Mouse (Mus musculus): Measurements from ENCODE around the gene Mylk. TPM values are rescaled to one million over a fixed set of nuclear protein-coding genes. Genes with fewer than 3 reads are reported as not detected.

Gene Mylk
- polyA plus RNA-seq (2017; shearing (Covaris generic)): not detected

DNA sequence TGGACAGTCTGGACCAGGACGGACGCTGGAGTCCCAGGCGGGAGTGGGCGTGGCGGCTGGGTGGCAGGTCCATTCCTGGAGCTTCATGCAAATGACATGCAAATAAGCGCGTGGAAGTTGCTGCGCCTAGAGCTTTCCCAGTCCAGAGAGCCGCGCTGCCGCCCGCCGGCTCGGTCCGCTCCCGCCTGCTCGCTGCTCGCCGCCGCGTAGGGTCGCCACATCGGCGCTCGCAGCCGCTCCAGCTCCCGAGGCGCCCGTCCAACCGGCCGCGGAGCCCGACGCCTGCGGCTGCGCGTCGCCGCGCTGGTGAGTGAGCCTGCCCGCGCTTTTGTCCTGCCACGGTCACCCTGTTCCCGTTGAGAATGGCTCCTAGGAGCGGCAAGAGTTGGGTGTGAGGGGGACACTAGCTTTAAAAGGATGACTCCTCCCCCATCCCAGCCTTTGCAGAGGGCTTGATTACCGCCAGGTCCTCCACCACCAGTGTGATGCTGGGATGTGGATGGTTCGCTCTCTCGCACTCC, at the start of gene Mylk:
Mylk (plus strand) TSS at position 146 of the 521 bp plus-strand sequence.

DNA sequence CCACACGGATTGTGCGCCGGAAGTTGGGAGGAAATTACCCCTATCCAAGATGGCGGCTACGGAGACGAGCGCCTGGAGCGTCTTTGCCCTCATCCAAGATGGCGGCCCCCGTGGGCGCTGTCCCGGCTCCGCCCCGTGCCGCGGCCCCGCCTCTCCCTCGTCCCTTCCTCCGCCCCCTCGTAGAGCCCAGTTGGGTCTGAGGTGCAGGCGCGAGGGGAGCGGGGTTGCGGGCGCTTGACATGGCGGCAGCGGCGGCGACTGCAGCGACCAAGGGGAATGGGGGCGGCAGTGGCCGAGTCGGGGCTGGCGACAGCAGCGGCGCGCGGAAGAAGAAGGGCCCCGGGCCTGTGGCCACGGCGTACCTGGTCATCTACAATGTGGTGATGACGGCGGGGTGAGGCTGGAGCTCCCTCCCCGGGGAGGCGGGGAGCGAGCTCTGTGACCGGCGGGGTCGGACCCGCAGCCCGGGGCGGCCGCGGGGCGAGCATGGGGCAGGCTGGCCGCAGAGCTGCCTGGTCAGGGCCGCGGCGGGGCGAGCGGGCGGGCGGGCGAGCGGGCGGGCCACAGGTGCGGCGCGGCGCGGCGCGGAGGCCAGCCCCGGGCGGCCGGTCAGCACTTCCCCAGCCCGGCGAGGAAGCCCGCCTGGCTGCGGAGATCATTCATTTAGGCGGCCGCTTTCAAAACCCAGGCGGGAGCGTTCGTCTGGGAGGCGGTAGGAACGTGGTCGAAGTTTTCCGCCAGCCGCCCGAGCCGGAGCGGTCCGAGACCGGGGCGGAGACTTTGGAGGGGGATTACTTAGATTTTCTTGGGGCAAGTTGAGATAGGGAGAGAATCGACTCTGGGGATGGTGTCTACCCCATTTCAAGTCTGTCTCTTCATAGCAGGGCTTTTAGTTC, 277.5 kb downstream of the Mylk start, which contains the start of gene Hacd2:
Hacd2 (plus strand) TSS at position 187 of the 896 bp plus-strand sequence.

Other genes starting within 250 kb of the Mylk start
- gene Kalrn, start 171.7 kb upstream of the Mylk start, polyA plus RNA-seq (2017; shearing (Covaris generic)): 0.50 TPM
- not detected for gene Ropn1, start 95.3 kb upstream of the Mylk start, polyA plus RNA-seq (2017; shearing (Covaris generic))
- gene Ccdc14, start 54.6 kb upstream of the Mylk start, polyA plus RNA-seq (2017; shearing (Covaris generic)): 1.6 TPM